Mouse (Mus musculus): ENCODE measurements around the gene Vkorc1l1. TPM values are rescaled to one million over a fixed set of nuclear protein-coding genes. Genes with fewer than 3 reads are reported as not detected.

The Vkorc1l1 gene
- total and polyA plus RNA-seq, 3 experiments, result 12.4 to 17.9 (median 14.3) TPM

DNA sequence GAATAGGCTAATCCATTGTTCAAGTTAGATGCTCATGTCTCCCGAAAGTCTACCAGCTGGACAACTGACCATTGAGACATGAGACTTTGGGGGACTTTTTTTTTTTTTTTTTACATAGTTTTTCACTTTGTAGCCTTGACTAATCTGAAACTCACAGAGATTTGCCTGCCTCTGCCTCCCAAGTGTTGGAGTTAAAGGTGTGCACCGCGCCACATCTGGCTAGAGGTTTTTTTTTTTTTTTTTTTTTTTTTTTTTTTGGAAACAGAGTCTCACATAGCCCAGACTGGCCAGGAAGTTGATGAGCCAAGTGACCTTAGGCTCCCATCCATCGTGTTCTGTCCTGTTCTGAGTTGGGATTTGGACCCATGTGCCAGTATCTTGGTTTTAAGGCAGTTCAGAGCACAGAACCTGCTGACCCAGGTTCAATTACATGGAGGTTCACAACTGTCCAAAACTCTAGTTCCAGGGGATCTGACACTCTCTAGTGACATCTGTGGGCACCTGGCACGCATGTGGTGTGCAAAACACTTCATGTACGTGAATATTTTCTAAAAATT, 66.3 kb downstream of the Vkorc1l1 start:
- DNase-seq, result no peak
- Histone ChIP-seq H3K36me3 (ENCODE audit: control insufficient read depth, insufficient read depth, low read length) (no peaks in the 10 kb centered on the region), H3K4me1 (ENCODE audit: control insufficient read depth, insufficient read depth, low read length) (peaks cover 4% of the 10 kb centered on the region), H3K79me2 (replicated peaks; ENCODE audit: control insufficient read depth, insufficient read depth, low read length) (no peaks in the 10 kb centered on the region), H3K9ac (ENCODE audit: low read depth, low read length) (no peak overlapping the region), H3K27ac (no peak overlapping the region), H3K4me3 (no peak overlapping the region), H3K27me3 (ENCODE audit: control insufficient read depth, insufficient read depth, low read length) (no peaks in the 10 kb centered on the region)
- TF ChIP-seq CTCF (IDR thresholded peaks at IDR 0.05) (no peak), EP300 (IDR thresholded peaks at IDR 0.05; ENCODE audit: insufficient read depth, low read depth, low read length) (no peak), POLR2A (IDR thresholded peaks at IDR 0.05; ENCODE audit: insufficient read depth, low read depth, low read length) (no peak)
- intact Hi-C loops (cut with DNase I), result no loop called here
- 81% methylated on average over 6 of the region's 6 CpGs for WGBS

DNA sequence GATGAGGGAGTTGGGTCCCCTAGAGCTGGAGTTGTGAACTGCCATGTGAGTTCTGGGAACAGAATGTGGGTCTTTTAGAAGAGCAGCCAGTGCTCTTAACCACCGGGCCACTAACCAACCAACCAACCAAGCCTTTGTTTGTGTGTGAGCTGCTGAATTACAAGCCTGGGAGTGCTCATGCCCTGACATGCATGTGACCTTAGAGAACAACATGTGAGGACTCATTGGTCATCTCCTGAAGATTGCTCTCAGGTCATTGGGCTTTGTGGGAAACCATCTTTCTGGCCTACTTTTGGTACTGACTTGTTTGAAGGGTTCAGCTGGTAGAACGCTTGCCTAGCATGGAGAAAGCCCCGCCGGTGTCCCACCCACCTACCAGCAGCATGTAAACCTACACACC, 68.0 kb downstream of the Vkorc1l1 start:
- Histone ChIP-seq H3K27me3 (ENCODE audit: control insufficient read depth, insufficient read depth, low read length) (no peaks in the 10 kb centered on the region), H3K36me3 (ENCODE audit: control insufficient read depth, insufficient read depth, low read length) (no peaks in the 10 kb centered on the region), H3K9ac (ENCODE audit: low read depth, low read length) (no peak overlapping the region), H3K27ac (no peak overlapping the region), H3K79me2 (replicated peaks; ENCODE audit: control insufficient read depth, insufficient read depth, low read length) (no peaks in the 10 kb centered on the region), H3K4me3 (no peak overlapping the region), H3K4me1 (ENCODE audit: control insufficient read depth, insufficient read depth, low read length) (no peaks in the 10 kb centered on the region)
- intact Hi-C loops (cut with DNase I), result no loop called here
- TF ChIP-seq CTCF (IDR thresholded peaks at IDR 0.05), result no peak
- no peak for TF ChIP-seq EP300 (IDR thresholded peaks at IDR 0.05; ENCODE audit: insufficient read depth, low read depth, low read length)
- TF ChIP-seq POLR2A (IDR thresholded peaks at IDR 0.05; ENCODE audit: insufficient read depth, low read depth, low read length), result no peak
- DNase-seq, result no peak
- WGBS, result 93% methylated on average over 4 of the region's 4 CpGs

- 95% methylated on average over 5 of the region's 5 CpGs for WGBS
- Histone ChIP-seq H3K4me1 (ENCODE audit: control insufficient read depth, insufficient read depth, low read length) (no peaks in the 10 kb centered on the region), H3K36me3 (ENCODE audit: control insufficient read depth, insufficient read depth, low read length) (no peaks in the 10 kb centered on the region), H3K9ac (ENCODE audit: low read depth, low read length) (no peak overlapping the region), H3K27ac (no peak overlapping the region), H3K27me3 (ENCODE audit: control insufficient read depth, insufficient read depth, low read length) (no peaks in the 10 kb centered on the region), H3K4me3 (no peak overlapping the region), H3K79me2 (replicated peaks; ENCODE audit: control insufficient read depth, insufficient read depth, low read length) (no peaks in the 10 kb centered on the region)
- DNase-seq, result no peak
- intact Hi-C loops (cut with DNase I), result no loop called here
- peak; percentile 63 for TF ChIP-seq CTCF (IDR thresholded peaks at IDR 0.05)
- no peak for TF ChIP-seq POLR2A (IDR thresholded peaks at IDR 0.05; ENCODE audit: insufficient read depth, low read depth, low read length)
Observed at GRCm38 (mm10) chr5:130010961-130011360, 69.2 kb downstream of the Vkorc1l1 start.

DNA sequence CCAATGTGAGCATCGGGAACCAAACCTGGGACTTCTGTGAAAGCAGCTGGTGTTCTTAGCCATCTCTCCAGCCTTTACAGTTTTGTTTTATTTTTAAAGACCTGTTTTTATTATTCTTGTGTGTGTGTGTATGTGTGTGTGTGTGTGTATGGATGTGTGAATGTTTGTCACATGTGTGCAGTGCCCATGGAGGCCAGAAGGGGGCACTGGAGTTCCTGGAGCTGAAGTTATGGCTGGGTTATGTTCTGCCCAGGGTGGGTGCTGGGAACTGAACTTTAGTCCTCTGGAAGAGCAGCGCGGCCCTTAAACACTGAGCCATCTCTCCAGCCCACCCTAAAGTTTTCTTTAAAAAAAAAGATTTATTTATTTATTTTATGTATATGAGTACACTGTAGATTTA, 73.3 kb downstream of the Vkorc1l1 start:
- no peaks in the 10 kb centered on the region for H3K79me2 ChIP-seq (replicated peaks; ENCODE audit: control insufficient read depth, insufficient read depth, low read length)
- intact Hi-C loops (cut with DNase I), result no loop called here
- 99% methylated on average over 3 of the region's 3 CpGs for WGBS
- H3K4me3 ChIP-seq, result no peak overlapping the region
- H3K9ac ChIP-seq (ENCODE audit: low read depth, low read length), result no peak overlapping the region
- H3K27ac ChIP-seq, result no peak overlapping the region
- DNase-seq, result no peak
- no peaks in the 10 kb centered on the region for H3K27me3 ChIP-seq (ENCODE audit: control insufficient read depth, insufficient read depth, low read length)
- no peaks in the 10 kb centered on the region for H3K36me3 ChIP-seq (ENCODE audit: control insufficient read depth, insufficient read depth, low read length)
- no peak for TF ChIP-seq EP300 (IDR thresholded peaks at IDR 0.05; ENCODE audit: insufficient read depth, low read depth, low read length)
- TF ChIP-seq CTCF (IDR thresholded peaks at IDR 0.05), result 0 out of 2 replicates have a peak, but pooled peaks have one; percentile 2
- H3K4me1 ChIP-seq (ENCODE audit: control insufficient read depth, insufficient read depth, low read length), result no peaks in the 10 kb centered on the region

DNA sequence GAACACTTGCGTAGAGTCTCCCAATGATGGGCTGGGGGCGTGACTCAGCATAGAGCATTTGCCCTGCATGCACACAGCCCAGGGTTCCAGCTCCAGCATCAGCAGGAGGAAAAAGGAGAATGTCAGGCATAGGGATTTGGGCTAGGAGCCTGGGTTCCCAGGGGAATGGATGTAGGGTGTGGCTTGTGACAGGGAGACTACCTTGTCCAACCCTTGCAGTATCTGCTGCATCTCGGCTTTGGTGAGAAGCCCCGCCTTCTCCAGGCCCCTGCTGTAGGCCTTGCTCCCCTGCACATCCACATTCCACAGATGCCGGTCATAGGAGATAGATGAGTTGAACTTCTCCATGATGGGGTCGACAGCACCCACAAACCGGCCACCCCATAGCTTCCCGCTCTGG, 77.7 kb downstream of the Vkorc1l1 start:
- no peak for DNase-seq
- Histone ChIP-seq H3K4me1 (ENCODE audit: control insufficient read depth, insufficient read depth, low read length) (no peaks in the 10 kb centered on the region), H3K27me3 (ENCODE audit: control insufficient read depth, insufficient read depth, low read length) (no peaks in the 10 kb centered on the region), H3K36me3 (ENCODE audit: control insufficient read depth, insufficient read depth, low read length) (no peaks in the 10 kb centered on the region), H3K4me3 (no peak overlapping the region), H3K27ac (no peak overlapping the region), H3K79me2 (replicated peaks; ENCODE audit: control insufficient read depth, insufficient read depth, low read length) (no peaks in the 10 kb centered on the region), H3K9ac (ENCODE audit: low read depth, low read length) (no peak overlapping the region)
- TF ChIP-seq CTCF (IDR thresholded peaks at IDR 0.05) (no peak), POLR2A (IDR thresholded peaks at IDR 0.05; ENCODE audit: insufficient read depth, low read depth, low read length) (no peak), EP300 (IDR thresholded peaks at IDR 0.05; ENCODE audit: insufficient read depth, low read depth, low read length) (no peak)
- intact Hi-C loops (cut with DNase I), result no loop called here
- 66% methylated on average over 8 of the region's 8 CpGs for WGBS

DNA sequence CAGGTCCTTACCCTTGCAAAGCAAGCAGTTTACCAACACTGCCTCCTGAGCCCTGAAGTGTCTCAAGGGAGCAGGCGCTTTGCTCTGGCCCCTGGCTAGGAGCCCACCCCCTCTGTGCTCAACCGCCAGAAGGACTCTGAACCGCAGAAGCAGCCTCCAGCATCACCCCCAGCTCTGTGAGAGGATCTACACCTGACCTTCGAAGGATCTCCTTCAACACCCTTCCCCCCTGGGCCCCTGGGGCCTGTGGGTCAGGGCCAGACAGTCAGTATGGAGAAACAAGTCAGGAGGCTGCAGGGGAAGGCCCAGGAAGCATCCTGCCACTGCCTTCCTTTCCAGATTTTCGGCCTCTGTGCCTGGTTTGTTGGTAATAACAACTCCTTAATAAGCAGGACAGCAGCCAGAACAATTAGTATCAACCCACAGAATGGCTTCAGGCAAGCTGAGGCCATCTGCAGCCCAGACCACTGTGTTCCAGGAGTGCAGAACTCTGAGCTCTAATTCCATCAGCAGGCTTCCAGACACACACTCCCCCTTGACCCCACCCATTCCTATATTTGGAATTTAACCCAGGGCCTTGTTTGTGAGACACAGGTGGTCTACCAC, 79.7 kb downstream of the Vkorc1l1 start:
- no peak overlapping the region for H3K27ac ChIP-seq
- WGBS, result 59% methylated on average over 5 of the region's 5 CpGs
- no peaks in the 10 kb centered on the region for H3K27me3 ChIP-seq (ENCODE audit: control insufficient read depth, insufficient read depth, low read length)
- no peaks in the 10 kb centered on the region for H3K79me2 ChIP-seq (replicated peaks; ENCODE audit: control insufficient read depth, insufficient read depth, low read length)
- H3K4me3 ChIP-seq, result no peak overlapping the region
- H3K4me1 ChIP-seq (ENCODE audit: control insufficient read depth, insufficient read depth, low read length), result peaks cover 1% of the 10 kb centered on the region; the same call in 1 of the 2 replicates
- no peaks in the 10 kb centered on the region for H3K36me3 ChIP-seq (ENCODE audit: control insufficient read depth, insufficient read depth, low read length)
- DNase-seq, result no peak
- TF ChIP-seq CTCF (IDR thresholded peaks at IDR 0.05) (no peak), EP300 (IDR thresholded peaks at IDR 0.05; ENCODE audit: insufficient read depth, low read depth, low read length) (no peak), POLR2A (IDR thresholded peaks at IDR 0.05; ENCODE audit: insufficient read depth, low read depth, low read length) (no peak)
- intact Hi-C loops (cut with DNase I), result no loop called here
- H3K9ac ChIP-seq (ENCODE audit: low read depth, low read length), result no peak overlapping the region
